Mouse (Mus musculus): ENCODE measurements around the gene Ccni.

DNA sequence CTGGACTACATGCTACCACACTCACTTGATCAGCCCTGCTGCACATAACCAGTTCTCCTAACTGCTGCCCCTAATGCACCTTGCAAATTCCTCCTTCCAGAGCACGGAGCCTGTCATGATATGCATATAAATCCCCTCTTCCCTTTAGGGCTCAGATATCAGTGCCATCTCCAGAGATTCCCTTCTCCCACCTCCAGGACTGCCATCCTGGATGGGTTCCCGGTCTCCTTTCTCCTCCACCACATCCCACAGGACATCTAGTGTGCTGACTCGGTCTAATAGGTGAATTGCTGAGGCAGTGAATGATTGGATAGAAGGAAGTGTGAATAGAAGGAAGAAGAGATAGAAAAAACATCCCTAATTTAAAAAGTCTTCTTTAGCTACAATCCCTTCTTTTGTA, 25.4 kb upstream of the Ccni start:
- no peak for TF ChIP-seq CTCF (IDR thresholded peaks at IDR 0.05; ENCODE audit: extremely low read depth, insufficient read depth, insufficient read length, insufficient replicate concordance)
- TF ChIP-seq POLR2A (IDR thresholded peaks at IDR 0.05; ENCODE audit: low read depth, low read length) = no peak

All from spleen, adult 2 months (tissue).